Mouse (Mus musculus) ES-Bruce4 (cell line): ENCODE data around the gene Rabl6.

Experiments
- CTCF ChIP-seq: IDR thresholded peaks from one replicate; pipeline ENCODE4 v1.8.1; 2011; ENCODE audit warnings: low read depth, low read length
- EP300 ChIP-seq: IDR thresholded peaks from 2 replicates; pipeline ENCODE4 v1.6.1; 2011; ENCODE audit warnings: low read depth, low read length; ENCODE audit not compliant: insufficient read depth
- POLR2A ChIP-seq: IDR thresholded peaks from one replicate; pipeline ENCODE4 v1.8.1; 2011; ENCODE audit warnings: low read length; ENCODE audit not compliant: insufficient read depth

- TF ChIP-seq CTCF (peak; percentile 78), POLR2A (no peak), EP300 (no peak)
These were observed 31.6 kb upstream of the Rabl6 start for GRCm38 (mm10) chr2:25639890-25640289.
